Mouse (Mus musculus) liver, embryonic 14.5 days (tissue): ENCODE data around the gene Noxred1.

Experiments
- CTCF ChIP-seq: IDR thresholded peaks from 2 replicates; pipeline ENCODE4 v1.5.1; 2016; ENCODE audit warnings: antibody characterized with exemption, low read depth, control low read depth
- EP300 ChIP-seq: IDR thresholded peaks from 2 replicates; pipeline ENCODE4 v1.6.1; 2016; ENCODE audit warnings: antibody characterized with exemption, low read depth

DNA sequence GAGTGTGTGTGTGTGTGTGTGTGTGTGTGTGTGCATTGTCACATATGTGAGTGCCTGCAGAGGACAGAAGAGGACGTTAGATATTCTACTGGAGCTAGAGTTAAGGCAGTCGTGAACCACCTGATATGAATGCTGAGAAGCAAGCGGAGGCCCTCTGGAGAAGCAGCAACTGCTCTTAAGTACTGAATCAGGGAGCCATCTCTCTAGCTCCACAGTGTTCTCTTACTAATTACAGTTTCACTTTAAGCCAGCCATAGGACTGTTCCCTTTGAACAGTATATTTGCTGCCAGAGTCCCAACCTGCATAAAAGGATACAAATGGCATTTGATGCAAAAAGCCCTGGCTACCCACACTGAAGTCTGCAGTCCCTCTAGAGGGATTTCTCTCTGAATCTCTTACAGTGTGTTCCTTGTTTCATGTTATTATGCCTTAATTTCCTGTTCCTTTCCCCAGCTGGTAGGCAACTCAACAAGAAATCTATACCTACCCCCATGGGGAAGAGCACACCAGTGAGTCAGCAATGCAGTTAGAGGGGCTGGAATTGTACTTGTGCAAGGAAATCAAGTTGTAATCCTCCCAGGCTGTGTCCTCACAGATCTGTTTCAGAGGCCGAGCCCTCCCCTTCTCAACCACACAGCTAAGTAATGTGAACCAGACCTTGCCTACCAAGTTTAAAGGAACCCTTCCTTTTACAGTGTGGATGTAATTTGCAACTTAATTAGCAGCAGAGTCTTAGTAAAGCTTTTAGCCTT lies 63.2 kb downstream of the Noxred1 start:
- TF ChIP-seq EP300 (no peak), CTCF (no peak)
